13 mouse cellular contexts compared by ENCODE assay signal in genomic region chr8:78162046-78162445, GRCm38 (mm10). TPM values are rescaled to one million over a fixed set of nuclear protein-coding genes. Genes with fewer than 3 reads are reported as not detected.
DNase-seq lines count a peak whose midpoint lies in the region.
"Had no signal": no experiment of that assay in that cellular context is flagged by ENCODE, and none has a peak within 500 bp of the region (broad histone marks: within the 10 kb centered on the region; RNA-seq: fewer than 3 reads in every experiment).

No protein-coding gene starts in this region.

- DNase-seq in kidney, postnatal 10 days: peak; percentile 10
- DNase-seq in kidney, adult 18-20 months: no peak
- DNase-seq in right cerebral cortex, postnatal 10 days (ENCODE audit: low spot score in 2 of 2): peak; percentile 49 to 61
- no peak for DNase-seq in right cerebral cortex, postnatal 25 days
- DNase-seq in layer of hippocampus, adult 8-10 months (ENCODE audit: low spot score in 2 of 2): peak; percentile 23 to 33
- DNase-seq in embryo, embryonic 10.5 days (ENCODE audit: low spot score): no peak
- DNase-seq in thymus, postnatal 4 days: no peak
- DNase-seq: cerebellum, postnatal 14 days; heart, adult 2 months; heart, postnatal 14 days; lung, postnatal 14 days had no signal

RNA-seq across cellular contexts. Expression of gene Ttc29, which starts 51.1 kb away (rescaled TPM):
- 1 to 10 TPM in 1 of 4 experiments, under 1 TPM in 3; 0.58 to 1.8 (median 0.81) TPM for total RNA-seq in layer of hippocampus, adult 8-10 months (2022)
- total RNA-seq: adrenal gland, adult 18-20 months; heart, adult 2 months; heart, postnatal 14 days; liver, adult 2 months had no signal

Comparison
In these comparisons a context has a peak if more than half of its experiments do, and no peak if none do; other contexts are left out.
1. DNase-seq: peak in kidney, postnatal 10 days (single experiment), right cerebral cortex, postnatal 10 days (2 of 2) and layer of hippocampus, adult 8-10 months (2 of 2); none in kidney, adult 18-20 months (single experiment), right cerebral cortex, postnatal 25 days (single experiment), embryo, embryonic 10.5 days (single experiment) and thymus, postnatal 4 days (single experiment).